Mouse (Mus musculus): ENCODE data around the gene Garnl3.

DNA sequence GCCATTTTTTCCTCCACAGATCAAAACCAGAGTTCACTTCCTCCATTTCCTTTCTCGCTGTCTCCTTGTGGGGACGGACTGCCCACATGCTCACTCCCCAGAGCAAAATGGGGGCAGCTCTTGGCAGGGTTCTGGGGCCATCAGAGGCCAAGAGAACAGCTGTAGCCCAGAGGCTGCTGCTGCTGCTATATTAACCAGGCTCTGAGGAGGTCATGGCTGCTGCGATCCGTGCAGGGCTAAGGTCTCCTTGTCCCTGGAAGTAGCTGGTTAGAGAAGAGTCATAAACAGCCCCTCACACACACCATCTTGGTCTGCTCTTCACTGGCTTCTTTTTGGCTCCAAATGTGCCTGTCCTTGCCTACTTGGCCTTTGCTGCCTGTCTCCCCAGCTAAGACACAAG is 33.8 kb upstream of the Garnl3 start:
- TF ChIP-seq CTCF (IDR thresholded peaks at IDR 0.05; ENCODE audit: control insufficient read depth, insufficient read depth, low read length) (no peak), POLR2A (IDR thresholded peaks at IDR 0.05; ENCODE audit: borderline replicate concordance, control insufficient read depth, low read depth, low read length) (no peak)
